Mouse (Mus musculus) stomach, postnatal 0 days (tissue): ENCODE data around the gene Atp6v0e2. TPM values are rescaled to one million over a fixed set of nuclear protein-coding genes. Genes with fewer than 3 reads are reported as not detected.

Experiments
- ATAC-seq: fragments of 200-750 bp; cut with Nextera tagmentation; 2 replicates; pipeline ENCODE4 v1.8.0; 2017; ENCODE audit not compliant: low FRiP score, low TSS enrichment
- DNase-seq: peaks from one replicate; pipeline ENCODE4 v3.0.0-alpha.2; 2016; ENCODE audit warnings: low spot score
- H3K27ac ChIP-seq: fragments of 300-500 bp; sonication (generic); replicated peaks from 2 replicates; pipeline ENCODE4 v1.5.1; 2014; ENCODE audit warnings: mild to moderate bottlenecking, control low read depth
- H3K27me3 ChIP-seq: fragments of 300-500 bp; sonication (generic); 2 replicates; pipeline ENCODE4 v1.6.1; 2014; ENCODE audit warnings: low read length; ENCODE audit not compliant: control insufficient read depth, insufficient read depth
- H3K36me3 ChIP-seq: fragments of 300-500 bp; sonication (generic); 2 replicates; pipeline ENCODE4 v1.6.1; 2014; ENCODE audit warnings: low read length, mixed read lengths; ENCODE audit not compliant: control insufficient read depth, insufficient read depth
- H3K4me1 ChIP-seq: fragments of 300-500 bp; sonication (generic); replicated peaks from 2 replicates; pipeline ENCODE4 v1.6.1; 2014; ENCODE audit warnings: antibody characterized with exemption; ENCODE audit not compliant: control insufficient read depth, insufficient read depth
- H3K4me2 ChIP-seq: fragments of 300-500 bp; sonication (generic); replicated peaks from 2 replicates; pipeline ENCODE4 v1.6.1; 2014; ENCODE audit warnings: low read depth, mild to moderate bottlenecking, control low read depth, moderate library complexity
- H3K4me3 ChIP-seq: fragments of 300-500 bp; sonication (generic); 2 replicates; pipeline ENCODE4 v1.5.1; 2014; ENCODE audit warnings: low read depth, low read length, control low read depth
- H3K9ac ChIP-seq: fragments of 300-500 bp; sonication (generic); 2 replicates; pipeline ENCODE4 v1.6.1; 2014; ENCODE audit warnings: mild to moderate bottlenecking, low read length, control low read depth, mixed read lengths
- H3K9me3 ChIP-seq: fragments of 300-500 bp; sonication (generic); 2 replicates; pipeline ENCODE4 v1.6.1; 2016; ENCODE audit warnings: low read length; ENCODE audit not compliant: control insufficient read depth
- CTCF ChIP-seq: IDR thresholded peaks from 2 replicates; pipeline ENCODE4 v1.5.1; 2016; ENCODE audit warnings: antibody characterized with exemption, low read depth, mild to moderate bottlenecking, moderate library complexity
- EP300 ChIP-seq: optimal IDR thresholded peaks from 2 replicates; pipeline ENCODE3; 2016; ENCODE audit warnings: antibody characterized with exemption
- WGBS: fragments of 180-500 bp; shearing (Covaris S2); extraction: QIAGEN DNeasy Blood & Tissue Kit; methylation state at CpG from one replicate; pipeline ENCODE4 v1.1.7; 2014; 5-methylcytosine and 5-hydroxymethylcytosine counted together
- polyA plus RNA-seq: library from polyadenylated mRNA; unstranded; fragments of >200 nt; fragmentation: Nextera tagmentation; extraction: Ambion mirVana; gene quantifications from 2 replicates; pipeline ENCODE4 v1.2.1, GENCODE M21; 2015

Atp6v0e2 gene
- polyA plus RNA-seq, 1 experiment from 2014 or later, result 22.1 TPM

- WGBS, result 60% methylated on average over 4 of the region's 4 CpGs
- Histone ChIP-seq H3K4me2 (no peak overlapping the region), H3K36me3 (0 out of 2 replicates have a peak, but pooled peaks cover 5% of the 10 kb centered on the region), H3K27ac (no peak overlapping the region), H3K4me1 (peaks cover 4% of the 10 kb centered on the region; the same call in 1 of the 2 replicates), H3K27me3 (no peaks in the 10 kb centered on the region), H3K9ac (no peak overlapping the region), H3K9me3 (no peaks in the 10 kb centered on the region), H3K4me3 (no peak overlapping the region)
- no peak for TF ChIP-seq CTCF
- TF ChIP-seq EP300, result no peak
- ATAC-seq (no peak), DNase-seq (no peak)
Observed at GRCm38 (mm10) chr6:48536091-48536490, 1.3 kb upstream of the Atp6v0e2 start.

- DNase-seq, result peak; percentile 72
Observed at GRCm38 (mm10) chr6:48538841-48539737, 1.7 kb downstream of the Atp6v0e2 start.

GRCm38 (mm10) chr6:48539860-48540259, 2.4 kb downstream of the Atp6v0e2 start:
- WGBS, result 71% methylated on average over 5 of the region's 5 CpGs
- no peak for TF ChIP-seq CTCF
- TF ChIP-seq EP300, result no peak
- no peak overlapping the region for H3K27ac ChIP-seq
- no peaks in the 10 kb centered on the region for H3K9me3 ChIP-seq
- ATAC-seq (no peak), DNase-seq (no peak)
- peaks cover 4% of the 10 kb centered on the region; the same call in 1 of the 2 replicates for H3K4me1 ChIP-seq
- H3K36me3 ChIP-seq, result no peaks in the 10 kb centered on the region
- H3K9ac ChIP-seq, result no peak overlapping the region
- H3K4me2 ChIP-seq, result no peak overlapping the region
- H3K27me3 ChIP-seq, result no peaks in the 10 kb centered on the region
- no peak overlapping the region for H3K4me3 ChIP-seq

More at GRCm38 (mm10) chr6:48538841-48539737, 1.7 kb downstream of the Atp6v0e2 start:
- H3K4me2 ChIP-seq, result no peak overlapping the region
- ATAC-seq, result peak; percentile 22; the same call in 1 of the 2 replicates
- H3K4me1 ChIP-seq, result peaks cover 4% of the 10 kb centered on the region; the same call in 1 of the 2 replicates
- H3K9me3 ChIP-seq, result no peaks in the 10 kb centered on the region
- TF ChIP-seq EP300 (no peak), CTCF (peak; percentile 84)
- no peak overlapping the region for H3K9ac ChIP-seq
- no peak overlapping the region for H3K27ac ChIP-seq
- no peak overlapping the region for H3K4me3 ChIP-seq
- H3K36me3 ChIP-seq, result no peaks in the 10 kb centered on the region
- WGBS, result 70% methylated on average over 4 of the region's 5 CpGs
- no peaks in the 10 kb centered on the region for H3K27me3 ChIP-seq

GRCm38 (mm10) chr6:48540721-48541120, 3.3 kb downstream of the Atp6v0e2 start:
- WGBS, result 50% methylated on average over 3 of the region's 3 CpGs
- DNase-seq (no peak), ATAC-seq (no peak)
- Histone ChIP-seq H3K27ac (no peak overlapping the region), H3K4me2 (no peak overlapping the region), H3K36me3 (no peaks in the 10 kb centered on the region), H3K9ac (no peak overlapping the region), H3K4me1 (peaks cover 4% of the 10 kb centered on the region; the same call in 1 of the 2 replicates), H3K27me3 (no peaks in the 10 kb centered on the region), H3K4me3 (no peak overlapping the region), H3K9me3 (no peaks in the 10 kb centered on the region)
- TF ChIP-seq EP300 (no peak), CTCF (no peak)

DNA sequence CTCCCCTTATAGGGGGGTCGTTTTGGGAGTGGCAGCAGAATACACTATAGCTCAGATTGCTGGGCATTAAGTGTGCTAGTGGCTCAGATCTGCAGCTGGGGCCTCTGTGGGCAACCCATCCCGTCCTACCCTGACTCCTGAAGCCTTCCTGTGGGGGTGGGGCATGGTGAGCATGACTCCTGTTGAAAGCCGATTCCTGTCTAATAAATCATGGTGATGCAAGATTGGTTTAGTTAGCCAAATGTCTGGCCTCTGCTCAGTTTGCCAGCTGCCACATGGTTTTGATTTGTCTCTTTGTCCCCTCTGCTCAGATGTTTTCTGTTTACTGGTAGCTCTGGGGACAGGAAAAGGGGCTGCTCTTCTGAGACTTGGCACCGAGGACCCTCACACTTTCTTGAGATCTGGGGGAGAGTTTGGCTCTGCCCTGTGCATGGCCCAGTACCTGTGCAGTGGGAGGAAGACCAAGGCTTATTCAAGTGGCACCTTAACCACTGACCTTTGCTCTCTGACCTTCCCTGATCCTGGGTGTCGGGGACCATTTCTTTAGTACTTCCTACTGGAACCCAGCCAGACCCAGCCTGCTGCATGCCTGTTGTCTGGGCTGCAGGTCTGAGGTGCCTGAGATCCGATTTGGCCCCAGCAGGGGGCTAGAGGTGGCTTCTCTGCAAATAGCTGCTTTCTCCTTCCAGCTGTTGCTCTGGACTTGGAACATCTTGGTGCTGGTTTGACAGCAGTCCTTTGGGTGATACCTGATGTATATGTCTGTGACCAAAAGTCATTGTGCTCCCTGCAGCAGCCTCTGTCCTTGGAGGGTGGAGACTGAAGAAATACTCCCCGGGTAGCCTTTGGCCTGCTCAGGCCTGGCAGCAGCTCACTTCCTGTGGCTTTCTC, 4.4 kb downstream of the Atp6v0e2 start:
- no peak for ATAC-seq

More for the DNA sequence above, 4.4 kb downstream of the Atp6v0e2 start:
- H3K27ac ChIP-seq, result 0 out of 2 replicates have a peak overlapping the region, but pooled peaks have one; percentile 8
- no peak overlapping the region for H3K9ac ChIP-seq
- peaks cover 4% of the 10 kb centered on the region; the same call in 1 of the 2 replicates for H3K4me1 ChIP-seq
- 25% methylated on average over 7 of the region's 7 CpGs for WGBS
- H3K9me3 ChIP-seq, result no peaks in the 10 kb centered on the region
- TF ChIP-seq CTCF (no peak), EP300 (no peak)
- H3K4me2 ChIP-seq, result no peak overlapping the region
- no peak for DNase-seq
- no peak overlapping the region for H3K4me3 ChIP-seq
- H3K36me3 ChIP-seq, result no peaks in the 10 kb centered on the region
- H3K27me3 ChIP-seq, result no peaks in the 10 kb centered on the region
